Mouse (Mus musculus): ENCODE measurements at regions not wholly inside any gene's neighbourhood (a gene's known extent, or its start where the extent isn't known, plus 50 kb on each side); places are given as distances from the start of the nearest gene placed in this dataset.

- TF ChIP-seq POLR2A (IDR thresholded peaks at IDR 0.05; ENCODE audit: borderline replicate concordance, insufficient read depth, low read length) (no peak), CTCF (IDR thresholded peaks at IDR 0.05; ENCODE audit: borderline replicate concordance, insufficient read depth, low read depth, low read length) (no peak)
Observed at GRCm38 (mm10) chr8:26713836-26714235, 263.3 kb upstream of the Zfp703 start.

All from cerebellum, adult 2 months (tissue).